Mouse (Mus musculus): ENCODE measurements at regions not wholly inside any gene's neighbourhood (a gene's known extent, or its start where the extent isn't known, plus 50 kb on each side); places are given as distances from the start of the nearest gene placed in this dataset.

- intact Hi-C loops (cut with DNase I) = no loop called here
- no peak for DNase-seq
Measured at GRCm38 (mm10) chr1:190067181-190067580, 103.3 kb downstream of the Prox1 start.

- no peak for DNase-seq
- intact Hi-C loops (cut with DNase I) = no loop called here
Measured at GRCm38 (mm10) chr1:190066426-190066825, 104.1 kb downstream of the Prox1 start.

GRCm38 (mm10) chr1:190061560-190062295, 108.8 kb downstream of the Prox1 start:
- intact Hi-C loops (cut with DNase I) = no loop called here

GRCm38 (mm10) chr1:190059025-190059424, 111.5 kb downstream of the Prox1 start:
- no peak for DNase-seq
- intact Hi-C loops (cut with DNase I) = no loop called here

More at GRCm38 (mm10) chr1:190061560-190062295, 108.8 kb downstream of the Prox1 start:
- no peak for DNase-seq

- DNase-seq = no peak
- intact Hi-C loops (cut with DNase I) = no loop called here
Measured at GRCm38 (mm10) chr1:190056931-190057330, 113.6 kb downstream of the Prox1 start.

- DNase-seq = no peak
- intact Hi-C loops (cut with DNase I) = no loop called here
Measured at GRCm38 (mm10) chr1:190051903-190052302, 118.6 kb downstream of the Prox1 start.

- no peak for DNase-seq
- intact Hi-C loops (cut with DNase I) = loop anchor here (5.0 kb wide), 1 partner anchor 749 kb away; no protein-coding TSS in a partner anchor
Measured at GRCm38 (mm10) chr1:190048521-190049170, 121.9 kb downstream of the Prox1 start.

- no peak for DNase-seq
- intact Hi-C loops (cut with DNase I) = loop anchor here (5.0 kb wide), 1 partner anchor 750 kb away; no protein-coding TSS in a partner anchor
Measured at GRCm38 (mm10) chr1:190047201-190047600, 123.3 kb downstream of the Prox1 start.

GRCm38 (mm10) chr1:190045797-190046196, 123.6 kb upstream of the Smyd2 start:
- intact Hi-C loops (cut with DNase I) = loop anchor here (5.0 kb wide), 1 partner anchor 752 kb away; no protein-coding TSS in a partner anchor
- DNase-seq = peak; percentile 67

GRCm38 (mm10) chr1:190044036-190044435, 121.9 kb upstream of the Smyd2 start:
- intact Hi-C loops (cut with DNase I) = no loop called here
- DNase-seq = no peak

GRCm38 (mm10) chr1:190043156-190043555, 121.0 kb upstream of the Smyd2 start:
- intact Hi-C loops (cut with DNase I) = no loop called here
- DNase-seq = no peak

GRCm38 (mm10) chr1:190042197-190042596, 120.0 kb upstream of the Smyd2 start:
- no peak for DNase-seq
- intact Hi-C loops (cut with DNase I) = no loop called here

- DNase-seq = no peak
- intact Hi-C loops (cut with DNase I) = no loop called here
Measured at GRCm38 (mm10) chr1:190041096-190041706, 119.0 kb upstream of the Smyd2 start.

GRCm38 (mm10) chr1:190038046-190038445, 115.9 kb upstream of the Smyd2 start:
- intact Hi-C loops (cut with DNase I) = no loop called here
- no peak for DNase-seq

GRCm38 (mm10) chr1:190036726-190037125, 114.6 kb upstream of the Smyd2 start:
- no peak for DNase-seq
- intact Hi-C loops (cut with DNase I) = no loop called here

- no peak for DNase-seq
- intact Hi-C loops (cut with DNase I) = no loop called here
Measured at GRCm38 (mm10) chr1:190035935-190036334, 113.8 kb upstream of the Smyd2 start.

GRCm38 (mm10) chr1:190034091-190034490, 111.9 kb upstream of the Smyd2 start:
- intact Hi-C loops (cut with DNase I) = no loop called here
- no peak for DNase-seq

- DNase-seq = no peak
- intact Hi-C loops (cut with DNase I) = no loop called here
Measured at GRCm38 (mm10) chr1:190027536-190027935, 105.4 kb upstream of the Smyd2 start.

GRCm38 (mm10) chr1:190009466-190009865, 87.3 kb upstream of the Smyd2 start:
- intact Hi-C loops (cut with DNase I) = no loop called here
- DNase-seq = no peak

GRCm38 (mm10) chr1:190007271-190007670, 85.1 kb upstream of the Smyd2 start:
- intact Hi-C loops (cut with DNase I) = no loop called here
- no peak for DNase-seq

- no peak for DNase-seq
- intact Hi-C loops (cut with DNase I) = no loop called here
Measured at GRCm38 (mm10) chr1:190001084-190001483, 78.9 kb upstream of the Smyd2 start.

GRCm38 (mm10) chr1:189993706-189994105, 71.5 kb upstream of the Smyd2 start:
- DNase-seq = no peak

More at GRCm38 (mm10) chr1:189993706-189994105, 71.5 kb upstream of the Smyd2 start:
- intact Hi-C loops (cut with DNase I) = no loop called here
